Mouse (Mus musculus): ENCODE measurements at regions not wholly inside any gene's neighbourhood (a gene's known extent, or its start where the extent isn't known, plus 50 kb on each side); places are given as distances from the start of the nearest gene placed in this dataset.
A peak's percentile ranks its signal among the peaks of the same experiment; 100 is the strongest.

DNA sequence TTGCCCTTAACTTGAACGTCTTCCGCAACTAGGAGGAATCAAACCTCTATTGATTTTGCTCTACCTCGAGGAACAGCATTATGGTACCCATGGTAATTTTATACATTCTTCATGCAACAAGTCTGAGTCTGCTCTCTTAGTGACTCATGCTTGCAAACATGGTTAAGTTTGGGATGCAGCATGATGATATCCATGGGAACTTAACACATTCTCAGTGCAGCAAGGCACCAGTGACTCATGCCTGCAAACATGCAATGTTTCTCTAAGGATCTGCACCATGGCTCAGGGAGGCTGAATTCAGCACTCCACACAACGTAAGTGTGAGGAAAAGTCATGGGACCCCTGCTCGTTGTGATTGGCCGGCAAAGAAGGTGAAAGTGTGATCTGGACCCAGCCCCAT is 487.1 kb upstream of the Kdm8 start:
- Histone ChIP-seq H3K36me3 (ENCODE audit: control insufficient read depth, insufficient read depth, low read length) (no peaks in the 10 kb centered on the region), H3K9me3 (ENCODE audit: control insufficient read depth, low read length) (no peaks in the 10 kb centered on the region), H3K4me2 (ENCODE audit: low read length) (no peak overlapping the region), H3K27ac (ENCODE audit: low read depth) (no peak overlapping the region), H3K4me3 (ENCODE audit: low read depth, low read length) (no peak overlapping the region), H3K4me1 (replicated peaks; ENCODE audit: control insufficient read depth, insufficient read depth, low read length) (no peaks in the 10 kb centered on the region), H3K27me3 (replicated peaks; ENCODE audit: control insufficient read depth, insufficient read depth, low read length) (no peaks in the 10 kb centered on the region), H3K9ac (ENCODE audit: low read length) (no peak overlapping the region)
- no peak for ATAC-seq (replicated peaks; ENCODE audit: low FRiP score, low TSS enrichment, low read depth)
- 85% methylated on average over 6 of the region's 6 CpGs for WGBS
- no peak for DNase-seq (ENCODE audit: low spot score)

- Histone ChIP-seq H3K4me1 (replicated peaks; ENCODE audit: control insufficient read depth, insufficient read depth, low read length) (no peaks in the 10 kb centered on the region), H3K27ac (ENCODE audit: low read depth) (no peak overlapping the region), H3K9ac (ENCODE audit: low read length) (no peak overlapping the region), H3K36me3 (ENCODE audit: control insufficient read depth, insufficient read depth, low read length) (no peaks in the 10 kb centered on the region), H3K9me3 (ENCODE audit: control insufficient read depth, low read length) (no peaks in the 10 kb centered on the region), H3K4me3 (ENCODE audit: low read depth, low read length) (no peak overlapping the region), H3K4me2 (ENCODE audit: low read length) (no peak overlapping the region), H3K27me3 (replicated peaks; ENCODE audit: control insufficient read depth, insufficient read depth, low read length) (no peaks in the 10 kb centered on the region)
- ATAC-seq (replicated peaks; ENCODE audit: low FRiP score, low TSS enrichment, low read depth) (no peak), DNase-seq (ENCODE audit: low spot score) (no peak)
- WGBS: 60% methylated on average over 5 of the region's 5 CpGs
Observed at GRCm38 (mm10) chr7:124974870-124975488, 469.5 kb upstream of the Kdm8 start.

- Histone ChIP-seq H3K4me1 (replicated peaks; ENCODE audit: control insufficient read depth, insufficient read depth, low read length) (no peaks in the 10 kb centered on the region), H3K9ac (ENCODE audit: low read length) (no peak overlapping the region), H3K4me2 (ENCODE audit: low read length) (no peak overlapping the region), H3K36me3 (ENCODE audit: control insufficient read depth, insufficient read depth, low read length) (no peaks in the 10 kb centered on the region), H3K27me3 (replicated peaks; ENCODE audit: control insufficient read depth, insufficient read depth, low read length) (no peaks in the 10 kb centered on the region), H3K9me3 (ENCODE audit: control insufficient read depth, low read length) (no peaks in the 10 kb centered on the region), H3K27ac (ENCODE audit: low read depth) (no peak overlapping the region), H3K4me3 (ENCODE audit: low read depth, low read length) (no peak overlapping the region)
- WGBS: 58% methylated on average over 5 of the region's 5 CpGs
- DNase-seq (ENCODE audit: low spot score): peak; percentile 68
- ATAC-seq (replicated peaks; ENCODE audit: low FRiP score, low TSS enrichment, low read depth): no peak
Observed at GRCm38 (mm10) chr7:124989456-124989855, 455.0 kb upstream of the Kdm8 start.

GRCm38 (mm10) chr7:124990695-124991094 is 453.8 kb upstream of the Kdm8 start:
- no peaks in the 10 kb centered on the region for H3K27me3 ChIP-seq (replicated peaks; ENCODE audit: control insufficient read depth, insufficient read depth, low read length)
- ATAC-seq (replicated peaks; ENCODE audit: low FRiP score, low TSS enrichment, low read depth) (no peak), DNase-seq (ENCODE audit: low spot score) (no peak)
- no peaks in the 10 kb centered on the region for H3K4me1 ChIP-seq (replicated peaks; ENCODE audit: control insufficient read depth, insufficient read depth, low read length)
- no peaks in the 10 kb centered on the region for H3K9me3 ChIP-seq (ENCODE audit: control insufficient read depth, low read length)
- 31% methylated on average over 13 of the region's 13 CpGs for WGBS
- H3K36me3 ChIP-seq (ENCODE audit: control insufficient read depth, insufficient read depth, low read length): no peaks in the 10 kb centered on the region
- H3K27ac ChIP-seq (ENCODE audit: low read depth): no peak overlapping the region
- H3K9ac ChIP-seq (ENCODE audit: low read length): no peak overlapping the region
- H3K4me3 ChIP-seq (ENCODE audit: low read depth, low read length): no peak overlapping the region
- H3K4me2 ChIP-seq (ENCODE audit: low read length): no peak overlapping the region

DNA sequence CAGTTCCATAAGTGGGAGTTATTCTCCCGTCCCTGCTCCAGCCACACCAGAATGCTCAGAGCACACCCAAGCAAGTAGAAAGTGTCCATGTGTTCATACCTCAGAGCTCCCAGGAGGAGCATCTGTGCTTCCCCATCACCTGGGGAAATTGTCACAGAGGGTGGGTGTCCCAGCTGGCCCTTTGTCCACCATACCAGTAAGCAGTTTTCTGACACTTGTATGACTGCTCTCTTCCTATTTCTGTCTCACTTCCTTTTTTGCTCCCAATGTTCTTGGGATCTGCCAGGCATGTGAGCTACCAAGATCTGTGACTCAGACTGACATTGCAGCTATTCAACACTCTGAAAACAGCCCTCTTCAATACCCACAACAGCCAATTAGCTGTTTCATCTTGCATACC is 447.9 kb upstream of the Kdm8 start:
- Histone ChIP-seq H3K4me3 (ENCODE audit: low read depth, low read length) (no peak overlapping the region), H3K27me3 (replicated peaks; ENCODE audit: control insufficient read depth, insufficient read depth, low read length) (no peaks in the 10 kb centered on the region), H3K4me2 (ENCODE audit: low read length) (no peak overlapping the region), H3K27ac (ENCODE audit: low read depth) (no peak overlapping the region), H3K4me1 (replicated peaks; ENCODE audit: control insufficient read depth, insufficient read depth, low read length) (no peaks in the 10 kb centered on the region; the same call in 1 of the 2 replicates), H3K36me3 (ENCODE audit: control insufficient read depth, insufficient read depth, low read length) (no peaks in the 10 kb centered on the region), H3K9me3 (ENCODE audit: control insufficient read depth, low read length) (no peaks in the 10 kb centered on the region), H3K9ac (ENCODE audit: low read length) (no peak overlapping the region)
- ATAC-seq (replicated peaks; ENCODE audit: low FRiP score, low TSS enrichment, low read depth): no peak
- WGBS: 96% methylated on average over 1 of the region's 1 CpGs
- DNase-seq (ENCODE audit: low spot score): no peak

GRCm38 (mm10) chr7:125000669-125001068 is 443.8 kb upstream of the Kdm8 start:
- Histone ChIP-seq H3K9me3 (ENCODE audit: control insufficient read depth, low read length) (no peaks in the 10 kb centered on the region), H3K4me3 (ENCODE audit: low read depth, low read length) (no peak overlapping the region), H3K27ac (ENCODE audit: low read depth) (no peak overlapping the region), H3K4me1 (replicated peaks; ENCODE audit: control insufficient read depth, insufficient read depth, low read length) (no peaks in the 10 kb centered on the region; the same call in 1 of the 2 replicates), H3K27me3 (replicated peaks; ENCODE audit: control insufficient read depth, insufficient read depth, low read length) (no peaks in the 10 kb centered on the region), H3K9ac (ENCODE audit: low read length) (no peak overlapping the region), H3K36me3 (ENCODE audit: control insufficient read depth, insufficient read depth, low read length) (no peaks in the 10 kb centered on the region), H3K4me2 (ENCODE audit: low read length) (no peak overlapping the region)
- DNase-seq (ENCODE audit: low spot score): no peak
- ATAC-seq (replicated peaks; ENCODE audit: low FRiP score, low TSS enrichment, low read depth): no peak

GRCm38 (mm10) chr7:125005638-125006037 is 438.8 kb upstream of the Kdm8 start:
- H3K4me2 ChIP-seq (ENCODE audit: low read length): no peak overlapping the region

DNA sequence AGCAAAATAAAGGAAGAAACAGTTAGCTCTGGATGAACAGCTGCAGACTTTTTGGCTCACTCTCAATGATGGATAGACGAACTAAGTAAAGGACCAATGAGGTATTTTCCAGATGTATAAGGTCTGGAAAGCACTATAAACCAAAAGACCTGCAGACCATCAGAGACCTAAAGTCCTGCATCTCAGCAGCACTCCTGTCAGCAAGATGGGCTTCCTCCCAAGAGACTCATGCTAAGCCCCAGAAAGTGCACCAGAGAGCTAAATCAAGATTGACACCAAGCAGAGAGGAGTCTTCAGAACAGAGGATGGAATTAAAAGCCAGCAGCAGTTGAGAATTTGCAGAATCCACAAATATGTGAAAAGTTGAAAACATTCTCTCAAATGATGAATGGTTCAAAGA is 425.2 kb upstream of the Kdm8 start:
- Histone ChIP-seq H3K4me3 (ENCODE audit: low read depth, low read length) (no peak overlapping the region), H3K9me3 (ENCODE audit: control insufficient read depth, low read length) (no peaks in the 10 kb centered on the region), H3K36me3 (ENCODE audit: control insufficient read depth, insufficient read depth, low read length) (no peaks in the 10 kb centered on the region), H3K4me1 (replicated peaks; ENCODE audit: control insufficient read depth, insufficient read depth, low read length) (no peaks in the 10 kb centered on the region), H3K27me3 (replicated peaks; ENCODE audit: control insufficient read depth, insufficient read depth, low read length) (no peaks in the 10 kb centered on the region), H3K9ac (ENCODE audit: low read length) (no peak overlapping the region), H3K4me2 (ENCODE audit: low read length) (no peak overlapping the region), H3K27ac (ENCODE audit: low read depth) (no peak overlapping the region)
- 40% methylated on average over 1 of the region's 1 CpGs for WGBS
- DNase-seq (ENCODE audit: low spot score): no peak
- ATAC-seq (replicated peaks; ENCODE audit: low FRiP score, low TSS enrichment, low read depth): peak; percentile 81

More at GRCm38 (mm10) chr7:125005638-125006037, 438.8 kb upstream of the Kdm8 start:
- Histone ChIP-seq H3K4me3 (ENCODE audit: low read depth, low read length) (no peak overlapping the region), H3K9me3 (ENCODE audit: control insufficient read depth, low read length) (no peaks in the 10 kb centered on the region), H3K27me3 (replicated peaks; ENCODE audit: control insufficient read depth, insufficient read depth, low read length) (no peaks in the 10 kb centered on the region), H3K27ac (ENCODE audit: low read depth) (no peak overlapping the region), H3K4me1 (replicated peaks; ENCODE audit: control insufficient read depth, insufficient read depth, low read length) (no peaks in the 10 kb centered on the region; the same call in 1 of the 2 replicates), H3K36me3 (ENCODE audit: control insufficient read depth, insufficient read depth, low read length) (no peaks in the 10 kb centered on the region), H3K9ac (ENCODE audit: low read length) (no peak overlapping the region)
- WGBS: 68% methylated on average over 3 of the region's 3 CpGs
- DNase-seq (ENCODE audit: low spot score) (no peak), ATAC-seq (replicated peaks; ENCODE audit: low FRiP score, low TSS enrichment, low read depth) (no peak)

- no peak overlapping the region for H3K9ac ChIP-seq (ENCODE audit: low read length)
- H3K9me3 ChIP-seq (ENCODE audit: control insufficient read depth, low read length): no peaks in the 10 kb centered on the region
- DNase-seq (ENCODE audit: low spot score) (no peak), ATAC-seq (replicated peaks; ENCODE audit: low FRiP score, low TSS enrichment, low read depth) (no peak)
- H3K4me3 ChIP-seq (ENCODE audit: low read depth, low read length): no peak overlapping the region
- no peaks in the 10 kb centered on the region for H3K27me3 ChIP-seq (replicated peaks; ENCODE audit: control insufficient read depth, insufficient read depth, low read length)
- H3K4me1 ChIP-seq (replicated peaks; ENCODE audit: control insufficient read depth, insufficient read depth, low read length): no peaks in the 10 kb centered on the region
- H3K36me3 ChIP-seq (ENCODE audit: control insufficient read depth, insufficient read depth, low read length): no peaks in the 10 kb centered on the region
- H3K4me2 ChIP-seq (ENCODE audit: low read length): no peak overlapping the region
- no peak overlapping the region for H3K27ac ChIP-seq (ENCODE audit: low read depth)
- WGBS: 83% methylated on average over 5 of the region's 5 CpGs
Observed at GRCm38 (mm10) chr7:125024944-125025343, 419.5 kb upstream of the Kdm8 start.

All from intestine, embryonic 14.5 days (tissue).